Mouse (Mus musculus): ENCODE results near the gene Adrb1.

Gene Adrb1

DNA sequence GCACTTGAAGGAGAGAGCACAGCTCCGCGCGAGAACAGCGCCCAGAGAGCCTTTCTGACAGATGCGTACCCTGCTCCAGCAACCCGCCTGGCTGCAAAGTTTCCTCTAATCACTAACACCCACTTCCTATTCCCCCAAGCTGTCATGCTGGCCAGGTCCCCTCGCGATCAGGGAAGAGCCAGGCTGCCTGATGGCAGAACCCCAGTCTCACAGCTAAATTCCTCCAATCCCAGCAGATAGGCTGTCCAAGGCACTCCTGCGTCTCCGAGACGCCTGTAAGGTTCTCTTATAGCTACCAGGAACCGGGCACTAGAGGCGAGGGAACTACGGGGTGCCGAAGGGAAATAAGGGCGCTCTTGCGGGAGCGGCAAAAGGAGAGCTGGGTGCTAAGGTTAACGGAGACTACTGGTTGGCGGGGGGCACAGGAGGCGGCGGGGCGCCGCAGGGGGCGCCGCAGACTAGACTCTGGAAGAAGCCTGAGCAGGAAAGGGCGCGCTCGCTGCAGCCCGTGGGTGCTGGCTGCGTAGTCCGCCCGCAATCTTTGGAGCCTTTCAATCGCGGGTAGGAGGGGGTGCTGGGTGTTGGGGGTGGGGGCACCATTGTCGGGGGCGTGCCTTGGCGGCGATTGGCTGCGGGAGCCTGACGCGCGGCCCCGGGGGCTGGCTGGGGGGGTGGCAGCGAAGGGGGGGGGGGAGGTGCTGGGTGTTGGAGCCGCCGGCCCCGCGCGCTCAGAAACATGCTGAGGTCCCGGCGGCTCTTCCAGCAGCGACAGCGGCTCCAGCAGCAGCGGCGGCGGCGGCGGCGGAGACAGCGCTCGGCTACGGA, at the start of gene Adrb1:
Gene Adrb1 (plus strand): TSS at position 813 of the 825 bp plus-strand sequence.
- in situ Hi-C loops (cut with MboI; ENCODE audit: low sequenced_read_pairs): no loop called here

DNA sequence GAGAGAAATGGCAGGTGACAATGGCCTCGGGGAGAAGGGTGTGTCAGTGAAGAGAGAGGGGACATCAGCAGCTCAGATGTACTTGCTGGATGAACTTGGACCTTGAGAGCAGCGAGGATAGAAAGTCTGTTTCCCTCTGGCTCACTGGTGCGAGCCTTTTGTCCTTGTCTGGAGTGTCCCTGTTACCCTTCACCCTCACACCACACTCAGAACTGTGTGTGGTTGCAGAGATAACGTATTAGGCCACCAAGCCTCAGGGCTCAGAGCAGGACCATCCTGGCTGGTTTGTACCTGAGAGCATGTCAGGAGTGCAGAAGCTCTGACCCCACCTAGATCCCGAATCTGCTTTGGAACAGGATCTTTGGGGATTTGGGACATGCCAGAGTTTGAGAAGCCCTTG, 46.3 kb upstream of the Adrb1 start:
- in situ Hi-C loops (cut with MboI; ENCODE audit: low sequenced_read_pairs): no loop called here

DNA sequence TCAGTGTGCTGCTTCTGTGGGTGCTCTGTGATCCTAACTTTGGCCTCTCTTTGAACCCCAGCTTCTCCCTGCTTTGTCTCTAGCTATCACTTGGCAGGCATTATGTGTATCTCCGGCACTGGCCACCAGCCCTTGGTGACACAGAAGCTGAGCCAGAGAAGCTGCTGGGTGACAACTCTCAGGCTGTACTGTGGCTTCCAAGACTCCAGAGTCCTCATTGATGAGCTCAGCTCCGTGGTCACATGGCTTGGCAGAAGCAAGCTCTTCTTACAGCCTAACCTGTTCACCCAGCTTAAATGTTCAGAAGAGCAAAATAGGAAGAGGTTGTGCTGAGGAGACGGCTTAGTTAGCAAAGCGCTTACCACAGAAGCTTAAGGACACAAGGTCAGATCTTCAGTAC, 45.5 kb upstream of the Adrb1 start:
- in situ Hi-C loops (cut with MboI; ENCODE audit: low sequenced_read_pairs): no loop called here

DNA sequence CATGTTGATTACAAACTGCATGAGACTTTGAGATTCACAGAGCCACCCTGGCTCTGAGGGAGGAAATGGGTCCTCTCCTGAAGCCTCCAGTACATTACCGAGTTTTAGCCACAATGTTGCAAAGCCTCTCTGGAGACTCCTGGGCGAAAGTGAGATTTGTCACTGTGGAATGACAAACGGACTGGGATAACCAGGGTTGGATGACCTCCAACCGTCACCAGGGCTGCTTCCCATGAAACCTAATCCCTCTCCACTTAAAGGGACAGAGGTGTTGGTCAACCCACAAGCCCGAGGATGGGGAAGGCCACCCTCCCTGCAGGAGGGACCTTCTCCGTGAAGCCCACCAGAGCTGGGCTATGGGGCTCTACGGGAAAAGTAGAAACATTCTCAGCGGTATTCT, 44.4 kb upstream of the Adrb1 start:
- in situ Hi-C loops (cut with MboI; ENCODE audit: low sequenced_read_pairs): no loop called here

DNA sequence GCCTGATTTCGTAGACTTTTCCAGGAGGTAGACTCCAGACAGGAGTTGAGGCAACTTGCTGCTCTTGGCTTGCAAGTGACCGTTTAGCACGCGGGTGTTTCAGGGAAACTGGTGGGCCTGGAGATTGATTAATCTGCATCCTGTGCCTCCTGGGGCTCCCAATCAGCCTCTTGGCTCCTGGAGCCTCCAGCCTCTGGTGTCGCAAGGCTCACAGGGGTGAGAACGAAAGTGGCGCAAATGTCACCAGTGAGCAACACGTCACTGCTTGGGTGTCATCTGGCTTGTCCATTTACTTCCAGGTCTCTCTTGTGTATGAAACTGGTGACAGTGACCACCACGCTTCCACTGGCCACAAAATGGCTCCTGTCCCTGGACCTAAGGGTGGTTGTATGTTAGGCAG, 43.5 kb upstream of the Adrb1 start:
- in situ Hi-C loops (cut with MboI; ENCODE audit: low sequenced_read_pairs): no loop called here

DNA sequence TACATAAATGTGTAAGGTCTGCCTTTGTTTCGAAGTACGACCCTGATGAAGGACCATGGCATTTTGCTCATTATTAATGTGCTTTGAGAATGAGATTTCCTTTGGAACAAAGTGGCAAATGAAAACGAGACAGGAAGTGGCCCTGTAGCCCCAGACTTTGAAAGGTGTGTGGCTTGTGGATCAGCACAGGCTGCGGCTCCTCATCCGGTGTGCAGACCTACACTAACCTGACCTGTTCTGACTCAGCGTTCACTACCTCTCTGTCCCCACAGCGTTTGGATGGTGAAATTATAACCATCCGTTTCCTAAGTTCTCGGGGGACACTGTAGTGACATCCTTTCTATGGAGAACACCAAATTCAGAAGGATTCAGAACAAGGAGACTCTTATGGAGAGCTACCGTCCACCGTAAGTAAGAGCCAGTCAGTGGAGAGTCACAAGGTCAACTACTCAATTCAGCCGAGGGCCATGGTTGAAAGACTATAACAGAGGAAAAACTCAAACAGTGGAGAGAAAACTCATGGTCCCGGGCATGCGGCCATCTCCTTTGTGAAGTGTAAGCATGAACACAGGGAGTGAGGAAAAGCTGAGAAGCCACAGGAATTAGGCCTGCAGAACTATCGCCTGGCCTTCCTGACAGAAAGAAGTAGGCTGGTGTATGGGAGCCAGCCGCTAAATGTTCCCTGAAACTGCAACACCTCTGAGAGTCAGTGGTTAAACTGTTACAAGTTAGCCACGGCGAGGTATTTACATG, 42.6 kb upstream of the Adrb1 start:
- in situ Hi-C loops (cut with MboI; ENCODE audit: low sequenced_read_pairs): no loop called here

DNA sequence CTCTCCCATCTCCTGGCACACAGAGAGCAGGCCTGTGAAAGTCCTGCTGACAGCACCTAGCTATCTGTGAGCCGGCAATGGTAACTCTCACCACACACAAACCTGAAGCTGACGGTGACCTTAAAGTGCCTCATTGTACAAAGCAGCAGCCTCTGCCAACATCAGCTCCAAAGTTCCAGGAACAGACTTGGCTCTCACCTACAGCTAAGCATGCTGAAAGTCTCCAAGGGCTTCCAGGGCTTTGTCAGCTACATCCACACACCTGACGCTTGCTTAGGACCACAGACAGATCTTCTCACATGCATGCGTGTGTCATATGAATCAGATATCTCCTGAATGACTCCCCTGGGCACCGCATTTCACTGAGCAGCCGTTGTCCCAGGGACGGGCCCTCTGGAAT, 42.0 kb upstream of the Adrb1 start:
- in situ Hi-C loops (cut with MboI; ENCODE audit: low sequenced_read_pairs): no loop called here

DNA sequence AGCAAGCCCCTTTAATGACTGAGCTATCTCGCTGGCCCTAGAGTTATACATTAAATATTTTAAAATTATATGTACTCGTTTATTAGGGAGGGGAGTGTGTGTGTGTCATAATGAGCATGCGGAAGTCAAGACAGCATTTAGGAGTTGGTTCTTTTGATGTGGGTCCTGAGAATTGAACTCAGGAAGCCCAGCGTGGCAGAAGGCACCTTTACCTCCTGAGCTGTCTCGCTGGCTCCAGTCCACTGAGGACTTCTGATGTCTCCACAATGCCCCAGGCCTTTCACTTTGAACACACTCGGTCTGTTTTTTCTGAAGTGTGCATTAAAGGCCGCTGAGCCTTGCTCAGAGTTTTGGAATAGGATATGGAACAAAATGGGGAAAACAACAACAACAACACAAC, 39.7 kb upstream of the Adrb1 start:
- in situ Hi-C loops (cut with MboI; ENCODE audit: low sequenced_read_pairs): no loop called here

DNA sequence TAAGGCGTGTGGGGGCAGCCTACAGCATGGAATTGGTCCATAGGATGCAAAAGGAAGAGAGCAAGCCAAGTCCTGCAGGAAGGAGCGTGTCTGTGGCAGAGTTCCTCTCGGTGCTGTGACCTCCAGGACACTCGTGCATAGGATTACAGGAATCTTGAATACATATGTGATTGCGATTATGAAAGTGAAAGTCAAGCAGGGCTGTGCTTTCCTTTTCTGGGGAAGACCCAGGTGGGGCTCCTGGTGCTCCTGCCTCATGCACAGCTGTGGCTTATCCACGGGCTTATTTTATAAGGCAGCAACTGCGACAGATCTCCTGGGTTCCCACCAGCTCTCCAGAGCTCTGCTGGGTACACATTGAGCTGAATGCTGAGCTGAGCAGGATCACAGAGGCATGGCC, 39.2 kb upstream of the Adrb1 start:
- in situ Hi-C loops (cut with MboI; ENCODE audit: low sequenced_read_pairs): no loop called here

DNA sequence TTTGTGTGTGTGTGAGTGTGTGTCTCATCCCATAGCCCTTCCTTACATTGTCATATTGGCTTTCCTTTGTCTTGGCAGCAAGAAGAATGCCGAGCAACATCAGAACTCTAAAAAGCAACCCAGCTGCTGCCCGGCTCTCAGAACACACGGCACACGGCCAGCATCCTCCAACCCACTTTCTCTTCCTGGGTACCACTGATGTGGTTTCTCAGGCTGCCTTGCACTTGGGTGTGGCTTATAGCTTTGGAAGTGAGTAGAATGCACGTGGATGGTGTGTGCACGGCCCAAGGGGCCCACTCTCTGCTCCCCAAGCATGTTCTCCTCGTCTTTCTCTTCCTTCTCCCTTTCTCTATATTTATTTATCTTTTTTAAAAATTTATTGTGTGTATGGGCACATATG, 36.5 kb upstream of the Adrb1 start:
- in situ Hi-C loops (cut with MboI; ENCODE audit: low sequenced_read_pairs): no loop called here

DNA sequence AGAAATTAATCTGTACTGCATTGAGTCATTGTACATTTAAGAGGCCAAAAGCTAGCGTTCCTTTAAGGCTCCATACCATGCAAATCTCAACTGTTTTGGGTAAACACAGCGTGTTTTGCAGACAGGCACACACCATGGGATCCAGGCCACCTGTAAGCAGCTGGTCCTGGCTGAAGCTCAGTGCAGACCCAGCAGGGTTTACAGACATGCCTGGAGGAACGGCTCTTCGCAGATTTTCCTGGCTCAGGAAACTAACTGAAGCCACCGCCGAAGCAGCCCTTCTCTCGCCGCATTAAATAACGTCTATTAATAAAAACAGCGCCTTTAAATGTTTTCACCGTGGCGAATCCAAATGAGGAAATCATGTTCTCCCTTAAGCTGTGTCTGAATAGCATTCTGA, 35.8 kb upstream of the Adrb1 start:
- in situ Hi-C loops (cut with MboI; ENCODE audit: low sequenced_read_pairs): no loop called here

DNA sequence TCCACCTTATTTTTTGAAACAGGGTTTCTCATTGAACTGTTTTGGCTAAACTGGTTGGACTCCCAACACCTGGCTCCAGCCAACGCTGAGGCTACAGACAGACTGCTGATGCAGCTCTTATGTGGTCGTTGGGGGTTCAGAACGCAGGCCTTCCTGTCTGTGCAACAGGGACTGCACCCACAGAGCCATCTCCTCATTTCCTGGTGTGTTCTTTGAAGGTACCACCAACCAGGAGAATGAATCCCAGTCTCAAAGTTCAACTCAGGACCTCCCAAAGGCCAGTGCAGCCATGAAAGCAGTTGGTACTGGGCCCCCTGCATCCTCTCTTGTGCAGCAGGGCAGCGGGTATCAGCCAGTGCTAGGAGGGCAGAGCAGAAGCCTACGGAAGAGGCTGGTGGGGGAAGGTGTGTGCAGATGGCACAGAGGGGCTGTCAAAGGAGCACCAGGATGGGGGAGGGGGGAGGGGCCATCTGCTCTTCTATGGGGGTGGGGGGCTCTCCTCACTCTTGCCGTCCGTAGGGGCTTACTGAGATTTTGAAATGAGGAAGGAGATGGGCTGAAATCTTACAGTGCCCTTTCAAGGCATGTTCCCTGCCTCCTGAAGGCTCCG, 34.9 kb upstream of the Adrb1 start:
- in situ Hi-C loops (cut with MboI; ENCODE audit: low sequenced_read_pairs): no loop called here

DNA sequence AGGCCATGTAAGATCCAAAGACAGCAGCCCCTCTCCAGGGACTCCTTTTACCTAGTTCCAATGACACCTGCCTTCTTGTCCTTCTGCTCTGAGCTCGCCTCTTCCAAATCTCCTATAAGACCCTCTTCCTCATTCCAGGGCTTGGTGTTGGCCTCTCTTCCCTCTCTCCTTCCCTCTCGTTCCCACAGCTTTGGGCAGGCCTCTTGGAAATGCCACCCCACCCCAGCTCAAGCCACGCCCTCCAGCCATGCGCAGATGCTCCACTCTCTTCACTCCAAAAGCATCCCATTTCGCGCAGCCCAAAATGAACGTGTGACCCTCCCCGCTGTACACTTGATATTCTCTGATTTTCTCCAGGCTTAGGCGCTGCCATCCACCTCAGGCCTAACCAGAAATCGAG, 34.3 kb upstream of the Adrb1 start:
- in situ Hi-C loops (cut with MboI; ENCODE audit: low sequenced_read_pairs): no loop called here

DNA sequence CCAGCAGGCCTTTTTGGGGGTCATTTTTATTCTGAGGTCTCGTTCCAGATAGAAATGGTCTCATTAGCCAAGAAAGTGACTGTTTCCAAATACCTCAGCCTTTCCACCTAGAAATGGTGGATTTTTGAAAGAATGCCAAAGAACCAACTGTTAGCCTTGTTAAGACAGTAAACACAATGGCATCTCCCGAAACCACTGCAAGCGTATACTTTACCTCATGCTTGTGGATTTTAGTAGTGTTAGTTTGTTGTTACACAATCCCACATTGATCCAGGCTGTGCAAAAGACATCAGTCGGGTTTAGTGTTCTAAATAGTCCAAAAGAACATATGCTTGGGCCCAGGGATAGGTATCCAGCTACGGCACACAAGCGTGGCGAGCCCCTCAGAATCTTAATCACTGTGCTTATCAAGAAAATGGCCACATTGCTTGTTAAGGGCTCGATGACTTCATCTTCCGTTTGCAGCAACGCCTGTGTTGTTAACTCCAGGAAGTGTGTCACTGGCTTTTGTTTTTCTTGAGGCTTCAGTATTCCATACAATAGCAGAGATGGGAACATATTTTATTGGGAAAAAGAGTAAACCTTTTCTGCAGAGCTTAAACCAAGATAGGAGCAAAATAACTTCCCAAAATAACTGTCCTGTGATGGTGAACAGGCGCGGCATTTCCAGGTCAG, 33.2 kb upstream of the Adrb1 start:
- in situ Hi-C loops (cut with MboI; ENCODE audit: low sequenced_read_pairs): no loop called here

DNA sequence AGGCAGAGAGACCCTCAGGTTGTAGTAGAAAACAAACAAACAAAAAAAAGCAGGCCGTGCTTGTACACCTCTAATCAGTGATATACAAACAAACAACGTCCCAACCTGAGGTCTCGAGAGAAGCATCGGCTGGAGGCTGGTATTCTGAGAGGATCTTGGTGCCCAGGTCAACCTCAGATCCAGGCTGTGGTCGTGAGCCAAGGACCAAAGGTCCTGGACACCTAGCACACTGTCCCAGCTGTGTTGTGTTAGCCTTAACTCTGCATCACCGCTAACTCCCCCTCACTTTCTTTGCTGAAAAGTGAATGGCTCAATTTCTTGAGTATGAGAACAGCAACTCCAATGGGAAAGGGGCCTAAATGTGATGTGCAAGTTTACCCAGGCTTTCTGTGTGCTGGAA, 32.5 kb upstream of the Adrb1 start:
- in situ Hi-C loops (cut with MboI; ENCODE audit: low sequenced_read_pairs): no loop called here

DNA sequence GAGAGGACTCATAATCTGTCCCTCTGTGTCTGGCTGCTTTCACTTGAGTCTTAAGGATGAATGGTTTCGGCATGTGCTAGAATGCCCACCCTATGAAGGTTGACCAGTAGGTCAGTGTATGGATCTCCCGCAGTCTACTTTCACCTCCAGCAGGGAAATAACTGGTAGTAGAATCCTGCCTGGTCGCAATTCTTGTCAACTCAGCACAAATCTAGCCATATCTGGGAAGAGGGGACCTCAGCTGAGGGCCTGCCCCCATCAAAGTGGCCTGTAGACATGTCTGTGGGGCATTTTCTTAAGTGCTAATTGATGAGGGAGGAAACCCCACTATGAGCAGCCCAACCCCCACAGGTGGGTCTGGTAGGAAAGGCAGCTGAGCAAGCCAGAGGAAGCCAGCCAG, 30.9 kb upstream of the Adrb1 start:
- in situ Hi-C loops (cut with MboI; ENCODE audit: low sequenced_read_pairs): no loop called here

DNA sequence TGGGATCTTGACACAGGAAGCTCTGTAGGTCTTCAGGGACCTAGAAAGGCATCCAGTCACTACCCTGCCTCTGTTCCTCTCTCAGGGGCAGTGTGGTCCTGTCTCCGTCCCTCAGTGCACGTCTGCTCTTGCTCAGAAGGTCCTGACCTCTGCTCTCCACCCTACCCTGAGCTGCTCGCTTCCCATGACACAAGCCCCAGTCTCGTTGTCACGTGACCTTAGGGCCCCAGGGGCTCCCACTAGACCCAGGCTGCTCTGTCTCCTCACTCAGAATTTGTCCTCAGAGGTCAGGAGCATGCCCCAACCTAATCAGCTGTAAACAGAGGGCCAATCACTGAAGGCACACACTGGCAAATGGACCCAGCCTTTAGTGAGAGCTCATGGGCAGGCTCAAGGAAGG, 29.5 kb upstream of the Adrb1 start:
- in situ Hi-C loops (cut with MboI; ENCODE audit: low sequenced_read_pairs): no loop called here

DNA sequence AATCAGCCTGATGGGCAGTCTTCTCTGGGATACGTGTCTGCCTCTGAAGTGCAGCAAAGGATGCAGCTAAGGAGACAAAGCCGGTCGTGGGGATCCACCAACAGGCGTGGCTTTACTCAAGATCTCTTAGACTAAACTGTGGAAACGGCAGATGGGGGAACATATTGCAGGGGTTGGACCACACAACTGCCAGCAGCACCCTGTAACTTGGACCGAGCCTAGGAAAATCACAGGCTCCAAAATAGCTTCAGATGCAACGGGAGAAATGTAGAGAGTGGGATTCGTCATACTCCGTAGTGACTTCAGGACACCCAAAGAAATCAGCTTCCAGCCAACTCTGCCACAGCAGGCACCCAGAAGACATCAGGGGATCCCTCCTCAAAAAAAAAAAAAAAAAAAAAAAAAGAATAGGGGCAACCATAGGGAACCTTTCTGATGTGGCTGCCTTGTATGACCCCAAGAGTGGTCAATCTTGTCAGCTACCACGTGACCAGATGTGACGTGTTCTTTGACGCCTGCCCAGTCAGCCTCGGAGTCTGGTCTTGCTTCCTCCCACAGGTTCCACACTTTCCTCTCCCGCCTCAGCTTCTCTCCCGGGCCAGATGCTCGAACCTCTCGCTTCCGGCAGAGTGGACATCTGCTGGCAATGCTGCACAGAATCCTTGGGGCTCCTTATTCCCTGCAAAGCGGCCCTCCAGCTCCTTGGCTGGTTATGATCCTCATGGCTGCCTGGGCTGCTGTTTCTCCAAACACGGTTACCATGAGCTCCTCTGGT, 24.4 kb upstream of the Adrb1 start:
- in situ Hi-C loops (cut with MboI; ENCODE audit: low sequenced_read_pairs): no loop called here

DNA sequence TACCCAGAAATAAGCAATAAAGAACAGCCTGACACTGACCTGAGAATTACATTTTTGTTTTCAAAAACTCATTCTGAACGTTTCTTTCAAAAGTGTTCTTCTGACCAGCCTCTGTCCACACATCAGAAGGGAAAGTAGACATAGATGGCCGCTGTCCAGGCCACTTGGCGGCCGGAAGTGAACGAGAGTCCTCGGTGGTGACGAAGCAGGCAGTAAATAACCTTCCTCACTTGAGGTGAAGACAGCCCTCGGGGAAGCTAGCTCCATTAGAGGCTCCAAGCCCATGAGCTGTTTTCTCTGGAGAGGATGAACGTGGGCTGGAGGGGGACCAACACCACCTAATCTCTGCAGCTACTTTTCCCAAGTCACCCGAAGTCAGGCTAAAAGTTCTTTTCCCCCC, 21.2 kb upstream of the Adrb1 start:
- in situ Hi-C loops (cut with MboI; ENCODE audit: low sequenced_read_pairs): no loop called here

DNA sequence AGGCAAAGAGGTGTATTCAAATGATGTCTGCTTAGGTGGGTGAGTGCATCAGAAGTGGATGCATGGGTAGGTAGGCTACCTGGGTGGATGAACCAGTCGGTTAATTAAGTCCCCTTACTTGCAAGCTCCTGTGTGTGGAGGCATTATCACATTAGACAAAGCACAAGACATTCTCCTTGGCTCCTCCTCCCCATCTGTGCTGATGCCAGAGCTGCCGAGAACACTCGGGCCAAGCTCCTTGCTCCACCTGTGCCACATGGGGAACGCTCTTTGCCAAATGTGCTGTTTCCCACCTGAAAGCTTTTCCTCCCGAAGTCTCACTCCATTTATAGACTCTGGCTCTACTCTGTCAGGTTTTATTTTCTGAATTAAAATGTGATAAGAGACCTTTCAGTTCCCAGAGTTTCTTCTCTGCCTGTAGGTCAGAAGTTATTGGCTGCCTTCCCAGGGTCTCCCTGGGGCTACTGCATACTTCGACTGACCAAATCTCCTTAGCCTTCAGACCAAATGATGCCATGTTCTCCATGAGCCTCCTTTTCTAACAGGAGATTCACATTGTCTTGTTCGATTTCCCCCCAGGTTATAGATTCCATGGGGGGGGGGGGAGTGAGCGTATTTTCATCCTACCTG, 20.5 kb upstream of the Adrb1 start:
- in situ Hi-C loops (cut with MboI; ENCODE audit: low sequenced_read_pairs): no loop called here
